Mouse (Mus musculus): ENCODE measurements around the gene Phf20.

DNA sequence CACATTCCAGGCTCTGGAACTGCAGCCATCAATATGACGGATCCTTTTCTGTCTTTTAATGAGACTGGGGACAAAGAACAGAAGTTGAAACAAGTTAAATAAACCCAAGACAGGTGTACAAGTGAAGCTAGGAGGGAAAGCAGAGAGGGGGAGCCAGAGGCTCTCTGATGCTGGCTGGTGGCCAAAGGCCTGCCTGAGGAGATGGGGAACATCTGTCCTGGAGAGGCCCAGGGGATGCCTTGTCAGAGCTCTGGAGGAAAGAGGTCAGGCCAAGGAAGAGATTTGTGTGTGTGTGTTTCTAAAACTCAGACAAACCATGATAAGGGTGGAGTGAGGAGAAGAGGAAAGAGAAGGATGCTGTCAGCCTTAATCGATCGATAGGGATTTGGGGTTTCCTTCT is 101.4 kb downstream of the Phf20 start:
- TF ChIP-seq HCFC1 (IDR thresholded peaks at IDR 0.05; ENCODE audit: borderline replicate concordance, insufficient read depth, low read length) (no peak), ZC3H11A (IDR thresholded peaks at IDR 0.05; ENCODE audit: borderline replicate concordance, low read depth, low read length) (no peak), CHD2 (IDR thresholded peaks at IDR 0.05; ENCODE audit: low read depth, low read length) (no peak)

Data from ES-E14 (cell line).